Mouse (Mus musculus) lung, postnatal 0 days (tissue): Measurements from ENCODE around the gene Ubl3. TPM values are rescaled to one million over a fixed set of nuclear protein-coding genes. Genes with fewer than 3 reads are reported as not detected.

Source experiments
- ATAC-seq: fragments of 200-750 bp; cut with Nextera tagmentation; 2 replicates; pipeline ENCODE4 v1.8.0; 2017; ENCODE audit warnings: moderate library complexity
- DNase-seq: peaks from one replicate; pipeline ENCODE4 v3.0.0-alpha.2; 2016; ENCODE audit warnings: low spot score
- H3K27ac ChIP-seq: fragments of 300-500 bp; sonication (generic); 2 replicates; pipeline ENCODE4 v1.5.1; 2014; ENCODE audit warnings: antibody characterized with exemption, mild to moderate bottlenecking, low read length, mixed read lengths
- H3K27me3 ChIP-seq: fragments of 300-500 bp; sonication (generic); replicated peaks from 2 replicates; pipeline ENCODE4 v1.6.1; 2014; ENCODE audit warnings: low read length, mixed read lengths; ENCODE audit not compliant: insufficient read depth
- H3K36me3 ChIP-seq: fragments of 300-500 bp; sonication (generic); 2 replicates; pipeline ENCODE4 v1.6.1; 2014; ENCODE audit warnings: low read length, mixed read lengths; ENCODE audit not compliant: insufficient read depth
- H3K4me1 ChIP-seq: fragments of 300-500 bp; sonication (generic); 2 replicates; pipeline ENCODE4 v1.6.1; 2014; ENCODE audit warnings: antibody characterized with exemption, low read depth, low read length, mixed read lengths; ENCODE audit not compliant: insufficient read depth
- H3K4me2 ChIP-seq: fragments of 300-500 bp; sonication (generic); replicated peaks from 2 replicates; pipeline ENCODE4 v1.6.1; 2014; ENCODE audit warnings: low read depth, mild to moderate bottlenecking, low read length, moderate library complexity, mixed read lengths
- H3K4me3 ChIP-seq: fragments of 300-500 bp; sonication (generic); 2 replicates; pipeline ENCODE4 v1.5.1; 2014; ENCODE audit warnings: low read depth, low read length
- H3K9ac ChIP-seq: fragments of 300-500 bp; sonication (generic); replicated peaks from 2 replicates; pipeline ENCODE4 v1.6.1; 2014; ENCODE audit warnings: low read depth, mild to moderate bottlenecking
- H3K9me3 ChIP-seq: fragments of 300-500 bp; sonication (generic); 2 replicates; pipeline ENCODE4 v1.6.1; 2016; ENCODE audit warnings: low read length, mixed read lengths
- CTCF ChIP-seq: IDR thresholded peaks from 2 replicates; pipeline ENCODE4 v1.5.1; 2016; ENCODE audit warnings: antibody characterized with exemption, mild to moderate bottlenecking
- EP300 ChIP-seq: IDR thresholded peaks from 2 replicates; pipeline ENCODE4 v1.6.1; 2016; ENCODE audit warnings: antibody characterized with exemption, mild to moderate bottlenecking, control low read depth
- WGBS: fragments of 180-500 bp; shearing (Covaris S2); extraction: QIAGEN DNeasy Blood & Tissue Kit; methylation state at CpG from one replicate; pipeline ENCODE4 v1.1.7; 2014; 5-methylcytosine and 5-hydroxymethylcytosine counted together
- polyA plus RNA-seq: library from polyadenylated mRNA; unstranded; fragments of >200 nt; fragmentation: Nextera tagmentation; extraction: Ambion mirVana; gene quantifications from 2 replicates; pipeline ENCODE4 v1.2.1, GENCODE M21; 2015

Ubl3 gene
- polyA plus RNA-seq, 1 experiment from 2014 or later = 161 TPM

DNA sequence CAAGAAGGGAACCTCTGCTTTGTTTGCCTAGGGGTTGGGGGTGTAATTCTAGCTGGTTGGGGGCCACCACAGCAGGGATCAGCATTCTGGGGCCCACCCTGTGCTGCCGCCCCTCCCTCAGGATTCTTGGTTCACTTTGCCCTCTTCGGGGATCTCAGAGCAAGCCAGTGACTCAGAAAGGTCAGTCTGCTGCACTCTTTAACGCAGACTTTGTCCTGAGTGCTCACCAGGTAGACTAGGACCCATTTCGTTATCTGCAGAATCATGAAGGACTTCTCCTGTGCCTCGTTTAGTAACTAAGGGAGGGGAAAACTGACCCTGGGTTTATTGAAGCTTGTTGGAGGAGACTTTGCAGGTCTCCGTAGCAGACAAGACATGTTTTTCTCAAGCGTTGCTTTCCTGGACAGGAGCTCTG, 38.9 kb upstream of the Ubl3 start:
- ATAC-seq (no peak), DNase-seq (no peak)
- no peaks in the 10 kb centered on the region for H3K36me3 ChIP-seq
- TF ChIP-seq EP300 (no peak), CTCF (no peak)
- H3K4me2 ChIP-seq = no peak overlapping the region
- WGBS = 41% methylated on average over 7 of the region's 7 CpGs
- H3K9ac ChIP-seq = no peak overlapping the region
- no peaks in the 10 kb centered on the region for H3K4me1 ChIP-seq
- no peaks in the 10 kb centered on the region for H3K9me3 ChIP-seq
- H3K27me3 ChIP-seq = no peaks in the 10 kb centered on the region
- H3K27ac ChIP-seq = no peak overlapping the region
- no peak overlapping the region for H3K4me3 ChIP-seq

DNA sequence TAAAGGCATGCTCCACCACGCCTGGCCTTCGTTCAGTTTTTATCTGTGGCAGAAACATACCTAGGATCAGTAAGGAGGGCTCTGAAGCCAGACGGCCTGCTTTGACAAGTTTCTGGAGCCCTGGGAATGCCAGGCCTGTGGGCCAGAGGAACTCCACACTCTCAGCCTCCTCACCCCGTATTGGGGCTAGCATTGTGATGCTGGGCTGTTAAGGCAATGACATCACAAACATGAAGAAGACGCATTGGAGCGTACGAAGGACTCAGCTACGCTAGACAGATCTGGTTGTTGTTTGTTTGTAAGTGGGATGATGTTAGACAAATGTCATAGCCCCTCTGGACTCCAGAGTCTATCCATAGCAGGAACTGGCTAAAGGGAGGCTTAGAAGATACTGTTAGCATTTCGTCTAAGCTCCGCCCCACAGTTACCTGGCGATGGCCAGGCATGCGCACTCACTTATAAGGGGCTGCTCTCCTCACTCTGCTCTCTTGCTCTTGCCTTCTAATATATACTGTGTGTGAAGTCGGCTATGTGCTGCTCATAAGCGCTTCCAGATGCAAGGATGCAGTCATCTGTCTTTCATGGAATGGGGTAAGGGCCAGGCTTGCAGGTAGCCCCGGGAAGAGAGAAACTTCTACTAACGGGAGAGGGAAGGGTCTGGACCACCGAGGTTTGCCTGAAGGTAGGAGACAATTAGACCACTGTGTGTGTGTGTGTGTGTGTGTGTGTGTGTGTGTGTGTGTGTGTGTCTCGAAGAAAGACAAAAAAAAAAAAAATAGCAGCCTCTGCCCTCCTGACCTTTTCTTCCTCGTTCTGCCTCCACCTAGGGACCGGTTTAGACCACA, 38.2 kb upstream of the Ubl3 start:
- H3K4me3 ChIP-seq = no peak overlapping the region
- H3K36me3 ChIP-seq = no peaks in the 10 kb centered on the region
- H3K9me3 ChIP-seq = no peaks in the 10 kb centered on the region
- WGBS = 56% methylated on average over 19 of the region's 20 CpGs
- no peak overlapping the region for H3K4me2 ChIP-seq
- no peaks in the 10 kb centered on the region for H3K27me3 ChIP-seq
- no peak for DNase-seq
- ATAC-seq = no peak
- H3K9ac ChIP-seq = no peak overlapping the region
- no peak for TF ChIP-seq EP300
- TF ChIP-seq CTCF = no peak
- H3K4me1 ChIP-seq = no peaks in the 10 kb centered on the region
- no peak overlapping the region for H3K27ac ChIP-seq

DNA sequence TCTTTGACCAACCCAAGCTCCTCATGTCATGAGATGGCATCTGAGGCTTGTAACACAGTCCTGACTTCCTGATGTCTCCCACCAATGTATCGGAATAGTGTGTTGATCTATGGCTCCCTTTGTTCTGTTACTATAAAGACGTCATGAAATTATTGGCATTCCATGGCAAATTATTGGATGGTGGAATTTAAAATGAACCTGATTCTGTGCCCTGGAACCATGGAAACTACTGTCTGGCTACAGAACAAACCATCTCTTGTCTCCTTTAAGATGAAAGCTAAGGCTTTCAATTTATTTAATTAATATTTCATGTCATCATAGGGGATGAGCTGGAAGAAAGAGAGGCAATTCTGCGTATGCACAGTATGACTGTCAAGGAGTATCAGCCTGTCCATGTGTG, 36.4 kb upstream of the Ubl3 start:
- Histone ChIP-seq H3K4me2 (no peak overlapping the region), H3K9me3 (no peaks in the 10 kb centered on the region), H3K4me1 (no peaks in the 10 kb centered on the region), H3K9ac (no peak overlapping the region), H3K27ac (no peak overlapping the region), H3K27me3 (no peaks in the 10 kb centered on the region), H3K4me3 (no peak overlapping the region), H3K36me3 (no peaks in the 10 kb centered on the region)
- no peak for TF ChIP-seq CTCF
- TF ChIP-seq EP300 = no peak
- DNase-seq (no peak), ATAC-seq (no peak)
- 83% methylated on average over 3 of the region's 3 CpGs for WGBS

DNA sequence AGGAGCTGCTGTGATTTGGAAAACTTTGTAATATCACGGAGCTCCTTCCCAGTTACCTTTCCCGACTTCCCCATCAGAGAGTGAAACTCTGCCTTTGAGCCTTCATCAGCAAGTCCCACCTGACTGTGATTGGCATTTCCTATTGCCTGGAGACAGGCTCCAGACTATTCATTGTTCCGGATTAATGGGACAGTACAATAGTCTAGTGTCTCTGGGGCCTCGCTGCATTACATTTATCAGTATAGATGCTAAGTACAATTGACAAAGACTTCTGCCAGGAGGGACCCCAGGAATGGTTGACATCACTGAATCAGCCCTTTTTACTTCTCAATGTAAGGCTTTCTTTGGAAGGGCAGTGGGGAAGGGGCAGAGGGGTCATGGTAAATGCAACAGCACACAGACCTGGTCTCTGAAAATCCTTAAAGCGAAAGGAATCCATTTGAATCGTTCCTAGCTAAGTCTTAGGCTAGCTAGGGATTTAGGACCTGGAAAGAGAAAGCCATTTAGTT, 35.6 kb upstream of the Ubl3 start:
- Histone ChIP-seq H3K4me3 (no peak overlapping the region), H3K4me2 (no peak overlapping the region), H3K9me3 (no peaks in the 10 kb centered on the region), H3K27me3 (no peaks in the 10 kb centered on the region), H3K4me1 (no peaks in the 10 kb centered on the region), H3K36me3 (no peaks in the 10 kb centered on the region), H3K9ac (no peak overlapping the region), H3K27ac (no peak overlapping the region)
- DNase-seq (no peak), ATAC-seq (no peak)
- WGBS = 73% methylated on average over 6 of the region's 6 CpGs
- TF ChIP-seq EP300 (no peak), CTCF (no peak)

DNA sequence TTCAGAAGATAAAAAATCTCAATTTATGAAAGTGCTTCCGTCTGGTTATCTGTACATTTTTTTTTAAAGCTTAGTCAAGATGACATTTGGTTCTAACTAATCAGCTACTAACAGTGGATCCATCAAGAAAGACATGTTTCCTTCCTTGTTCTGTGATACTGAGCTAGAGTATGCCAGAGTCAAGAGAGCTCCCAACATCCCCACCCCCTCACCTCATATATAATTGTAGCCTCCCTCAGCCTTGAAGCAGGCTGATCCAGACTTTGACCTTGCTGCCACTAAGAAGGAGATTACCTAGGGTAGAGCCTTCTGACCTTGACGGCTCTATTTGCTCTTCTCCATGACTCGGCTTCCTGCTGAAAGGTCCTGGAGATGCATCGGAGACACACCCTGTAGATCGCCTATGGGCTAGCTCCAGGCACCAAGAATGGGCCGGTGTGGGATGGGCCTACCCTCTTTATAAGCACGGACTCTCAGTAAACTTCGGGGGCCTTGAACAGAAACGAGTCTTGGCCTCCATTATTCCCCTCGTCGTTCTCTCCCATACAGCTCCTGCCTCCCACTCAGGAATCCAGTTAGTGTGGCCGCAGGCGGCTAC, 27.9 kb upstream of the Ubl3 start:
- H3K4me2 ChIP-seq = no peak overlapping the region
- no peak overlapping the region for H3K4me3 ChIP-seq
- 88% methylated on average over 13 of the region's 13 CpGs for WGBS
- H3K9ac ChIP-seq = no peak overlapping the region
- no peaks in the 10 kb centered on the region for H3K4me1 ChIP-seq
- DNase-seq (no peak), ATAC-seq (no peak)
- no peaks in the 10 kb centered on the region for H3K9me3 ChIP-seq
- H3K27me3 ChIP-seq = no peaks in the 10 kb centered on the region
- no peaks in the 10 kb centered on the region for H3K36me3 ChIP-seq
- TF ChIP-seq CTCF (no peak), EP300 (no peak)
- H3K27ac ChIP-seq = no peak overlapping the region

GRCm38 (mm10) chr5:148579156-148579555, 26.6 kb upstream of the Ubl3 start:
- H3K4me3 ChIP-seq = no peak overlapping the region
- TF ChIP-seq EP300 (no peak), CTCF (peak; percentile 41)
- DNase-seq = no peak
- H3K9me3 ChIP-seq = no peaks in the 10 kb centered on the region
- WGBS = 95% methylated on average over 2 of the region's 2 CpGs
- no peak for ATAC-seq
- H3K4me1 ChIP-seq = no peaks in the 10 kb centered on the region
- no peak overlapping the region for H3K4me2 ChIP-seq
- no peaks in the 10 kb centered on the region for H3K36me3 ChIP-seq
- H3K9ac ChIP-seq = no peak overlapping the region
- no peaks in the 10 kb centered on the region for H3K27me3 ChIP-seq
- no peak overlapping the region for H3K27ac ChIP-seq
